Mouse (Mus musculus) frontal cortex, adult 2 months (tissue): ENCODE data around the gene Elmod2. TPM values are rescaled to one million over a fixed set of nuclear protein-coding genes. Genes with fewer than 3 reads are reported as not detected.
"Not testable (repeated sequence)": the region's sequence is repeated elsewhere in the genome, so short reads cannot be mapped to it uniquely, and the experiment has no call there.

Experiments
- DNase-seq, 2 experiments: peaks; one replicate each; pipeline ENCODE4 v3.0.0; 2022; ENCODE audit warnings: low spot score in 1 of 2; ENCODE audit errors: extremely low spot score in 1 of 2
- polyA plus RNA-seq: library from polyadenylated mRNA; depleted of rRNA; stranded (reverse); fragments of >200 nt; gene quantifications from 2 replicates; pipeline ENCODE4 v1.2.3, GENCODE M21; 2012; rRNA removed

Elmod2 gene
- 12.5 and 12.9 TPM in 2 replicates for polyA plus RNA-seq

DNA sequence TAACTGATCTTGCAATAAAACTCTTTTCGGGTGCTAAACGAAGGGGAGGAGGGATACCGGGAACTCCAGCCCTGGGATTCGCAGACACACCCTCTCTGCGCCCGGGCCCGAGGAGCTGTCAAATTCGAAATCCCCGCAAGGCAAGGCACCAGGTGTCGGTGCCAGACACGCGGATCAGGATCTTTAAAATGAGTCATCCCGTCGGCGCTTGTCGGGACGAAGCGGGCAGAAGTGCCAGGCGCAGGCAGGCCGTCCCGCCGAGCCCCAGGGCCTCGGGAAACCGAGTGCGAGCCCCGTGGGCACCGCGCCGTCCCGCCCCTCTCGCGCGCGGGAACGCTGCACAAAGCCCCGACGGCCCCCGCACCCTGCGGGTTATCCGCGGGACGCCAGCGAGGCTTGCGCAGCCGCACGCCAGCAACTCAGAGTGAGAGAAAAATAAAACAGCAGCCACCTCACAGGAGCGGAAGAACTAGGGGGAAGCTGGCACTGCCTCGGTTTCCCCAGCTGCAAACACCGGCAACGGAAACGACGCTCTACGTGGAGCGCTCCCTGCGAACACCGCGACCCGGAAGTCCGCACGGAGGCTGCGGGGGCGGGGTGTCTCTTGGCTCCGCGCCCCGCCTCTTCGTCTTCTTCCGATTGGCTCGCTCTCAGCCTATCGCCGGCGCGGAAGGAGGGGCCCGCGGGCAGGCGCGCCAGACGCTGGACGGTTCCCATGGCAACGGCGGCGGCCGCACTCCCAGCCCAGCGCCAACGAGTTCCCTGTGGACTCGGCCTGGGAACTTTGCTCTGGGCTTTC is at the start of gene Elmod2:
Elmod2 (minus strand) TSS at position 588 of the 799 bp plus-strand sequence.
- DNase-seq = peak; percentile 91 to 98

DNA sequence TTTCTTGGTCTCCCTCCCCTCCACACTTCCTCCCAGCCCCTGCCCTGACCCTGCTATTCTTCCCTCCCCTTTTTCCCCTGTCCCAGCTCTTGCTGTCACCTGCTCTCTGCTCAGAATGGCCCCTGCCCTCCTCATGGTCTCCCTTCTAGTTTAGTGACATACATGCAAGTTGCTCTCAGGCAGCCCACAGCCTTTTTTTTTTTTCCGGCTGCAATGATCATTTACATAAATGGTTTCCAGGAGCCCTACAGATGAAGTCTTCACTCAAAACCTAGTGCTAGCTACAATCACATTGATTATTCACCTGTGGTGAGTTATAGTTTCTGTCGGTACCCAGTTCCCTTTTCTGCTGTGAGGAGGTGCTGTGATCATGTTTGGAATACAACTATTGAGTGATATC is 48.7 kb upstream of the Elmod2 start:
- DNase-seq = no peak

DNA sequence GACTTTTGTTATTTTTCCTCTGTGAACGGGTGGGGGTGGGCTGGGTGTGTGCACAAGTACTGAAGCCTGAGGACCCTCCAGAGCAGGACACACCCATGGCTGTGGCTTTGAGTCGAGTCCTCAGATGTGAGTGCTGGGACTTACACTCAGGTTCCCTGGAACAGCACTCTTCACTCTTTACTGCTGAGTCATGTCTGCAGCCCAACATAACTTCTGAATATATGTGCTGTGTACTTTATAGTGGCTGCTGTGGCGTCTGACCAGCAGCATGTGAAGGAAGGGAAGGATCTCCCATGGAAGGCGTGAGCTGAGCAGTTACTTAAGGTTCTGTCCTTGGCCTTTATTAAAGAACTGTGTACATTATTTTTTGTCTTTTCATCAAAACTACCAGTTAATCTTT is 47.9 kb upstream of the Elmod2 start:
- no peak for DNase-seq

- no peak for DNase-seq
Observed at GRCm38 (mm10) chr8:83377231-83377630, 44.9 kb upstream of the Elmod2 start.

- DNase-seq = no peak
Observed at GRCm38 (mm10) chr8:83363156-83363769, 31.0 kb upstream of the Elmod2 start.

DNA sequence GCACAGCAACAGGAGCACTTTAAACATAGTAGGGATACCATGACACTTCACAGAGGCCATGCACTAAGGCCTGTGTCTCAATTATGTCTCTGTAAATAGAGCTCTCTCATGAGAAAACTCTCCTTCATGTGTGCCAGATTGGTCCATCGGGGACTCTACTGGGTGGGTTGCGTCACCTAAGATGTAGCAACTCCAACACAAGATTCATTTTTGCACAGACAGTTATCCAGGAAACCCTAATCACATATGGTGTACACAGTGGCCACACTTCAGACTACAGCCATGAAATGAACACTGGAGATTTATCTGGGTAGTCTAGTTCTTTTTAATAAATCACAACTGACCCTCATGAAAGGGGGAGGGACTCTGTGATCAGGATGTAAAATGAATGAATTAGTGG is 19.0 kb upstream of the Elmod2 start:
- no peak for DNase-seq

DNA sequence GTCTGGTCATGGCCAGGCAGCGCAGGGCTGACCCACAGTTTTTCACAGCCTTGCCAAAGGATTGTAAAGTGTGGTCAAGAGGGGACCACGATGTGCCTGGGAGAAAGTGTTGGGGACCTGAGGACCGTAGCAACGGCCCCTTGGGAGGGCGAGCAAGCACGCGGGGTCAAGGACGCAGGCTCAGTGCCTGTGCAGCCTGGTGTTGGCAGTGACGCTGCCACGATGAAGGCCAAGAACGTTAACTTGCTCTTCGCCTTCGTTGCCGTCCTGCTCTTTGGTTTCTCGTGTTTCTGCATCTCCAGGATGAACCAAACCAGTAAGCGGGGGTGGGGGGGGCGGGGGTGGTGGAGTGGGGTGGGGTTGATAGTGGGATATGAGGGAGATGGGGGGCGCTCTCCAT is 16.0 kb upstream of the Elmod2 start, which contains the start of gene Mgat4d:
Mgat4d (plus strand) TSS at position 209 of the 400 bp plus-strand sequence.
- DNase-seq = no peak

DNA sequence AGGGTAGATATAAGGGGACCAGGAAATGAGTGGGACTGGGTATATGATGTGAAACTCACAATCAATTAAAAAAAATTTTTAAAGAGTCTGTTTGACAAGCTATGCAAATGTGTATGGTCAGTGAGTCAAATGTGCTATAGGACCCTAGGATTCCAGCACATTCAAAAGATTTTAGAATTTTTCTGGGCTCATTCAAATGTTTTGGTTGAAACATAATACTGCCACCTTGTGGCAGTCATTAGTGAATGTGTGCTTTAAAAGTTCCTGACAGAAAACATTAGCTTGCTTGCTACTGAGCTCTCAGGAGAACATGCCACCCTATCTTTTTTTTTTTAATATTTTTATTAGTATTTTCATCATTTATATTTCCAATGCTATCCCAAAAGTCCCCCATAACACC is 10.4 kb upstream of the Elmod2 start:
- DNase-seq = peak in 1 of 2 experiments; percentile 49

GRCm38 (mm10) chr8:83342076-83342475 is 9.8 kb upstream of the Elmod2 start:
- DNase-seq = no peak

- no peak for DNase-seq
Observed at GRCm38 (mm10) chr8:83332864-83333263, 578 bp upstream of the Elmod2 start.

GRCm38 (mm10) chr8:83331567-83331898 is 753 bp downstream of the Elmod2 start:
- peak; percentile 11 to 45 for DNase-seq

DNA sequence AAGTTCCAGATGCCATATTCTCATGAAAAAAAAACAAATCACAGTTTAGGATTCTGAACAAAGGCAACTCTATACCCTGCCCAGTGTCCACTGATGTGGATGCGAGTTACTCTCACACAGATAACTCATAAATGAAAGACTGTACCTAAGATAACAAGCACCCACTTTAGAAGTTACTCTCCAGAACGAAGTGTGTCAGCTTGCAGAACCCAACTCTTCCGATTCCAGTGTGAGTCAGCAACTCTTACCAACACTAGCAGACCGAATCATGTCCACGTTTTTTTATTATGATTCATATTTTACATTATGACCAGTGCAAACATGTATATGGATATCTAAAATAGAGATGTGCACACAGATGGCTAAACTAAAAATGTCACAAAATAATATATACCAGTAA is 4.4 kb downstream of the Elmod2 start:
- no peak for DNase-seq

DNA sequence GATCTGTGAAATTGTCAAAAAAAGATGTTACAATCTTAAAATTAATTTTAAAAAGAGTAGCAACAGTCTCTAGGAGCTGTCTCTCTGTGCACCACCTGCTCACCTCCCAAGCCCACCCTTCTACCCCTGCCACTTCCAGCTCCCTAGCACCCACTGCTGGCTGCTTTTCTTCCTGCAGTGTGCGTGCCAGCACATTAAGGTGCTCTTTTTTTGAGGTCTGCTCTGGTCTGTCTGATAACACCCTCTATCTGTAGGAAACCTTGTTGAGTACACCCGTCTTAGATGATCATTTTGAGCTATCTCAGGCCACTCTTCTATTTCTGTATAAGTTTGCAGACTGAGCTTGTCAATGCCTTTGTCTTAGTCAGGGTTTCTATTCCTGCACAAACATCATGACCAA is 9.2 kb downstream of the Elmod2 start:
- no peak for DNase-seq

GRCm38 (mm10) chr8:83322374-83322773 is 9.9 kb downstream of the Elmod2 start:
- DNase-seq = no peak

DNA sequence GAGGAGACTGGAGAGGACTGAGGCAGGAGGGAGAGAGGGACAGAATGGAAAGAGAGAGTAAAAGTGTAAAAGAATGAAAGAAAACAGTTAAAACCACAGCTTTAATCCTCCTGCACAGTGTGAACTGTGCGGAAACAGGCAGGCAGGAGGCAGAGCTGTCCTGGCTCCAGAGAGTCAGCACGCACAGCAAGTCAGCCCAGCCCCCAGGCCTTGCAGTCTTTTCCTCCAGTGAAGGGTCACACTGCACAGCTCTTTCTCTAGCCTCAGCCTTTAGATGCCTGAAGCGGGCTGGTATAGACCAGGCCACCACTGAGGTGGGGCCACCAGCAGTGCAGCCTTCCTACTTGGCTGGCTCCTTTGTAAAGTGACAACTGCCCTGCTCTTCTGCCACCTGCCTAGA is 11.7 kb downstream of the Elmod2 start:
- DNase-seq = no peak

- no peak for DNase-seq
Observed at GRCm38 (mm10) chr8:83315691-83316090, 16.6 kb downstream of the Elmod2 start.

DNA sequence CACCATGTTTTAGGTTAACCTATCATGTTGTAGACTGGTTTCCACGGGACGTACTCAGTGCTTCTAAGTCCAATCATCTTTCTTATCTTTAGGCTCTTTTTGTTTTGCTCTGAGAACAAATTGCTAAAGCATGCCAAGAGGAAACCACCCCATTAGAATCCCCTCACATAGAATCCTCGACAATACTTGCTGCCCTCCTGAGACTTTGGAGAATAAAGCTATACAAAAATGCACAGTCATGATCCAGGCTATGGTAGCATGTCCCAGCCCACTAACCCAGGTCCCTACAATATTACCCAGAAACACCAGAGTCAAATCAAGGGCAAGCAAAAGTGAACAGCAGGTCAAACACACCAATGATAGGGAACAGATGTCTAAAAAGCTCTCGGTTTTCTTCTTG is 17.2 kb downstream of the Elmod2 start:
- not testable (repeated sequence) for DNase-seq

DNA sequence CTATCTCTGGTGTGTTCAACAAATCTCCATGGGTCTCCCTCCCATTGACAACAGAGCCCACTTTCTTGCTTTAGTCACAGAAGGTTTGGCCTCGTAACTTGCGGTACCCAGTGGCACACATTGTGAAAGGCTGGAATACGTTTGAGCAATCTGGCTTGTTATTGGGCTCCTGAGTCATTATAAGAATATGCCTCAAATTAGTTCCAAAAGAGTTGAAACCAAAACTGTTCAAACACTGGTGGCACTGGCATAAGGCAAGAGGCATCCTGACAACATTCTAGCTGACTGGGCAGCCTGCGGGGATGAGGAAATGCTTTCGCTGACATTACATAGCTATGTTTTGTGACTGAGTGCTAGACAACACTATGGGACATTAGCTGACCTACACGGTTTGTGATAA is 22.4 kb downstream of the Elmod2 start:
- no peak for DNase-seq

DNA sequence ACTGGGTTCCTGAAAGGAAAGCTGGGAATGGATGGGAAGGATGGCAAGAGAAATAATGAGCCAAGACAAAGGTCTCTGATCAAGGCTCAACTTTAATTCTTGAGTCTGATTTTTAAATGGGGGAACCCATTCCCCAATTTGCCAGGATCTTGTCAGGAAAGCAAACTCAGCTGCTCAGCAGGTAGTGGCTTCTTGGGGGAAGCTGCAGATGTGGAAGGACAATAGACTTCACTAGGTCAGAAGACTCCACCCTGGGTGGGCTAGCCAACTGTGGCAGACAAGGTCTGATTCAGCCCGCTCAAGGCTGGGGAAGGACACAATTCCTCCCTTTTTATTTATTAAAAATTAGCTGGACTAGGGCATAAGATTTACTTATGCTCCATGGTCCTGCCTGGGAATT is 27.3 kb downstream of the Elmod2 start:
- no peak for DNase-seq

GRCm38 (mm10) chr8:83300135-83300534 is 32.2 kb downstream of the Elmod2 start:
- DNase-seq = no peak

DNA sequence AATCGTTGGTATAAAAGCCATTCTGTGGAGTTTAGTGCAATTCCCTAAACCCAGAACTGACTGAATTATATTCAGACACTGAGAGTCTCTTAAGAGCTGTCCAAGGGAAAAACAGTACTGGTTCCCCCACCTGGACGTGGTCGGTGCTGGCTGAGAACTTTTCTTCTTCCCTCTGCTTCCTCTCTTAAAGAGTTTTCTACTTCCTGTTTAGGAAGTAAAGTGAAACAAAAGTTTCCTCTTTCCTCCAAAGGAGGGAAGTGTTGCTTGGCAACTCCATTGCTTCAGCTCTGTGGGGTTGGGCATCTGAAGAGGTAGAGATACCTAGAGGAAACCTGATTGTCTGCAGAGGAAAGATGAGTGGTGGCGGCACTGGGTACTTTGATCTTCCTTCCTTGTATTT is 34.9 kb downstream of the Elmod2 start:
- DNase-seq = no peak

DNA sequence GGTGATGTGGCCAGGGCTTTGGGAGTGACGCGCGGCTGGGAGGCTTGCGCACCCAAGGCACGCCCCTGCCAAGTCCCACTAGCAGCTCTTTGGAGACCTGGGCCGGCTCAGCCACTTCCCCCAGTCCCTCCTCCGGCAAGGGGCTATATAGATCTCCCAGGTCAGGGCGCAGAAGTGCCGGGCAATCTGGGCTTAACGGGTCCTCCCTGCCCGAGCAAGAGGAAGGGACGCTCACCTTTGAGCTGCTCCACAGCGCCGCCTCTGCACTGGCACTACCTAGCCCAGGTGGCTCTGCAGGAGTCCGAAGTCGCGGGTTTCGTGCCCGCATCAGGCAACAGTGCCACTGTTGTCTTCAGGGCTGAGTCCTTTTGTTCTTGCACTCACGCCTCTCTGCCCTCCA is 42.1 kb downstream of the Elmod2 start, which contains the start of gene Ucp1:
Ucp1 (plus strand) TSS at position 177 of the 400 bp plus-strand sequence.
- no peak for DNase-seq
